Mouse (Mus musculus): ENCODE measurements around the gene Adam8.

The Adam8 gene

GRCm38 (mm10) chr7:139944291-139945240 is 47.8 kb downstream of the Adam8 start:
- no peak for DNase-seq

DNA sequence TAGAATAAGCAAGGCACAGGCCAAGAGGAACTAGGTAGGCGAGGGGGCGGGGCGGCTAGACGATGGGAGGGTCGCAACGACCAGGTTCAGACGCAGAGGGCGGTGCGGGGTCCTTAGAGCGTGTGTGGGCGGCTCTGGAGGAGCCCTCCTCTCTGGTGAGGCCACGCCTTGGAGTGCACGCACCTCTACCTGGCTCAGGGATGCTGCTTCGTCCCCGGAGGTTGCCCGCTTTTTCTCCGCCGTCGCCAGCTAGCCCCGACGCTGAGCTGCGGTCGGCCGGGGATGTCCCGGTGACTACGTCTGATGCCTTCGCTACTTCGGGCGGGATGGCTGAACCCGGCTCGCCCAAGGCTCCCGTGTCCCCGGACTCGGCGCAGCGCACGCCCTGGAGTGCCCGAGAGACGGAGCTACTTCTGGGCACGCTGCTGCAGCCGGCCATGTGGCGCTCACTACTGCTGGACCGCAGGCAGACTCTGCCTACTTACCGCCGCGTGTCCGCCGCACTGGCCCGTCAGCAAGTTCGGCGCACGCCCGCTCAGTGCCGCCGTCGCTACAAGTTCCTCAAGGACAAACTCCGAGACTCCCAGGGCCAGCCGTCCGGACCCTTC is 48.6 kb downstream of the Adam8 start, which contains the start of gene Utf1:
Utf1 (plus strand) TSS at position 116 of the 608 bp plus-strand sequence.
- DNase-seq: no peak

DNA sequence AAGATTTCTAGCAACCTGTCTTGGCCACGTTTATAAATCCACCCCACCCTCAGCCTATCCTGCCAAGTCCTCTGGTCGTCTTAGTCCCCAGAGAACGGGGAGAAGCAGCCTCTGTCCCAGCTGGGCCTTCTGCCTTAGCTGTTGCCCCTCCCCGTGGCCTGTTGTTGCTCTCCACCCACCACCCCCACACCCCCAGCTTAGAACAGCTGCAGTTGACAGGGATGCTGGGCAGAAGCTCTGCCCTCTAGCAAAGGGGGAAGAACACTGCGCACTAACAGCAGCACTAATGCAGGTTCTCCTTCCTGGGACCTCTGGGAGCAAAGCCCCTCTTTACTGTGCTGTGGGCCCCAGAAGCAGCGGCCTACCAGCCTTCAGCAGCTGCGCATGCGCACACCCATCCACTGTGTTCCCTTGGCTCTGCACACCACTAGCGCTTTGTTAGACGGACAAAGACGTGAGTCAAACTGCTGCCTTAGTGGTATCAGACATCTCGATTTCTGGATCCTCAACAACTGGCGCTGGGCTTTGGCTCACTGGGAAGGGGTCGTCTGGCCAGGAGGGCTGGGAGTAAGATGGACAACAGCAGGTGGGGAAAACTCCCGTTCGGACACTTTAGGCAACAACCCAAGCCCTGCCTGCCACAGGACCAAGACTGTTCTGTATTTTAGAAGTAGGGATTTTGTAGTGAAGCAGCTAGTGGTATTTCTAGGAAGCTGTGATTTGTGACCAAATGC is 51.7 kb downstream of the Adam8 start:
- no peak for DNase-seq

DNA sequence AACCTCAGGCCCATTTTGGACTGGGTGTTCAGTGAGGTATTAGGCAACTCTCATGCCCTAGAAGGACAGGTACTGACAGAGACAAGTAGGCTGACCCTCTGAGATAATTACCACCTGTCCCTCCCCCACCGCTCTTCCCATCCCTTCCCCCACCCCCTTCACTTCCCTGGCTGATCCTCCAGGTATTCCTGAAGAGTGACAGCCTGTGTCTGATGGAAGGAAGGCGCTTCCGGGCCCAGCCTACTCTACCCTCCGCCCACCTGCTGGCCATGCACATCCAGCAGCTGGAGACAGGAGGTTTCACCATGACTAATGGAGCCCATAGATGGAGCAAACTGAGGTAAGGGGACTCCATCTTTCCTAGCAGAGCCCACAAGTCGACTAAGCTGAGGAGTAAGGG is 54.6 kb downstream of the Adam8 start:
- no peak for DNase-seq

GRCm38 (mm10) chr7:139937138-139937537 is 55.2 kb downstream of the Adam8 start:
- no peak for DNase-seq

DNA sequence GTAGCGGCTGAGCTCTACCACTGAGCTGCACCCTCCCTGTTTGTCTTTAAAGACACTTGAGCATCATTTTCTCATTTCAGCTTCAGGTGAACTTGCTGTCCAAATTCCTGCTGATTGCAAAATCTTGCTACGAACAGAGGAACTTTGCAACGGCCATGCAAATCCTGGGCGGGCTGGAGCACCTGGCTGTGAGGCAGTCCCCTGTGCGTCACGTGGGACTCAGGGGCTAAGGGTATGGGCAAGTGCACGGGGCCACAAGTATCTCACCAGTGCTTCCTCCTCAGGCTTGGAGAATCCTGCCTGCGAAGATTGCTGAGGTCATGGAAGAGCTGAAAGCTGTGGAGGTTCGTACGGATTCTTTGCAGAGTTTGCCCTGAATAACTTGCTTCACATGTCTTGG is 55.7 kb downstream of the Adam8 start:
- DNase-seq: no peak

- no peak for DNase-seq
Observed at GRCm38 (mm10) chr7:139930732-139931131, 61.6 kb downstream of the Adam8 start.
